Mouse (Mus musculus) adrenal gland, adult 18-20 months (tissue): ENCODE results near the gene Clock. TPM values are rescaled to one million over a fixed set of nuclear protein-coding genes. Genes with fewer than 3 reads are reported as not detected.
A peak's percentile ranks its signal among the peaks of the same experiment; 100 is the strongest.

ENCODE experiments used
- DNase-seq, 2 experiments: peaks; one replicate each; pipeline ENCODE4 v3.0.0; 2021 to 2022; ENCODE audit warnings: low spot score in 2 of 2
- total RNA-seq, 2 experiments: library from RNA; stranded (reverse); gene quantifications; 1 replicate in 1 of 2; 2 replicates in 1 of 2; pipeline ENCODE4 v1.2.3; 2021

The Clock gene
- total RNA-seq, 2 experiments from 2014 or later = 48.8 to 54.2 TPM

DNA sequence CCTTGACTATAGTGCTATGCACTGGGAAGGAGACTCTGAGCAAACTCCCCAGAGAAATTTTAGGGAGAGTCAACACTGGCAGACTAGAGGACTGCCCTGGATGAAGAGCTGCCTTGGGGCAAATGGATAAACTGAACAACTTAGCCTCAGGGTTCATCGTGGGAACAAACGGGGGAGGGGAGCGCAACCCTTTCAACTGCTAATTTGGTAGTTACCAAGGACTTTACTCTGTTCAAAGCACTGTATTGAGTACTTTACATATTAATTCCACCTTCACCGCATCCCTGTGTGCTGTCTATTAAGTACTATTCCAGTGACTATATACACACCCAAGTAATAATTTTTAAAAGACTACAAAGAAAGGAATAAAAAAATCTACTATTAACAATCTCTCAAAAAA lies 18.9 kb downstream of the Clock start:
- DNase-seq = no peak

DNA sequence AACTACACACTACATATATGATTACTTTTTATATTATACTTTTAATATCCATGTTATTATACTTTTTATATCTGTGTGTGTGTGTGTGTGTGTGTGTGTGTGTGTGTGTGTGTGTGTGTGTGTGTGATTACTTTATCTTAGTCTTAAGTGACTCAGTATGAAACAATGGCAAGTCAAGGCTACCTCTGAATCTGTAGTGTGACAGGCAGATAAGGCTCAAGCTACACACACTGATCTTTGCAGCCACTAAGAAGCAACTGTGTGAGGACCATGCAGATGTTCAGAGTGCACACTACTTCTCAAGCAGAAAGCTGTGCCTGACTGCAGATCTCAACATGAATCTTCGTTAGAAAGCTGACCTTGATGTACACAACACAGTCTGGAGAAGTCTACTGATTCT lies 20.7 kb downstream of the Clock start:
- no peak for DNase-seq

DNA sequence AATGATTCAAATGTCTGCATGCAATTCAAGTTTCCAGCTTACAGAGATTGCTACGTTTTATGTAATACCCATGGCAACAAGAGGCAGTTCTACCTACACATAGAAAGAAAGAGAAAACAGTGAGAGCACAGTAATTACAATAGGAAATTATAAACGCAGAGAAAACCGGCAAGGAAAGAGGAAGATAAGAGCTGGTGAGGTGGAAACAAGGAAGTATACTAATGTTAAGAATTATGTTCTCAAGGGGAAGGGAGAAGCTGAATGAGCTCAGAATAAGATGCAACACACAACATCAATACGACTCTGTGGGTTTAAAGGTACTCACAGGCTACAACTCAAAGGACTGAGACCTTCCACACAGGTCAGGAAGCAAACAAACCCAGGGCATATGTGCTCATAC lies 29.6 kb downstream of the Clock start:
- DNase-seq = no peak

DNA sequence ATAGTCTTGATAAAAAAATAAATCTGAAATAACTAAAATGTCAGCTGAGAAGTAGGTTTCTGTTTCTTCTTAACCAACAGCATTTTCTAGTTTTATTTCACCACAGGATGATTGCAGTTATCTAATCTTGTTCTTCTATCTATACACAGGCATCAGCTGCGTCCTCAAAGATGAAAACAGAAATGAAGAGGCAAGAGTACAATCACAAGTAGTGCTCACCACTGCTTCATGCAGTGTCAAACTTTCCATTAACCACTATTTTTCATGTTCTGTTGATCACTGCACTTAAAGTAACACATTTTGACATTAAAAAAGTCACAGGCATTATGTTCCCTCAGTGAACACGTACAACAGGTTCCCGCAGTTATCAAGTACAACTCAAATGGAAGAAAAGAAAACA lies 53.6 kb downstream of the Clock start:
- DNase-seq = no peak

DNA sequence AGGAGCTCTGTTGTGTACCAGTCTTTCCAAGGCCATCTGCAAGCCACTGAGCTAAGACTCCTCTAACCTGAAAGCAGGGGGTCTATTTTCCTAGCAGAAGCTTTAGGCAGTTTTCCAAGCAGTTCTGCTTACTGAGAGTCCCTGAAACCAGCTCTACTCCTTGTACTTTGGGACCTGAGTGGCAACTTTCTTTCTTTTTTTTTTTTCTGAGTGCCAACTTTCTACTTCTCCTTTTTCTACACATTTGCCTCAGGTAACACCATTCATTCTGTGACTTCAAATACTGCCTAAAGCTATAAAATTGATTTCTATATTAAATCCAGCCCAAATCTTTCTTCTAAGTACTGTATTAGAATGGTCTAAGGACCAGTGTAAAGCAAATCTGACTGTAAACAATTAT lies 58.1 kb downstream of the Clock start:
- no peak for DNase-seq

DNA sequence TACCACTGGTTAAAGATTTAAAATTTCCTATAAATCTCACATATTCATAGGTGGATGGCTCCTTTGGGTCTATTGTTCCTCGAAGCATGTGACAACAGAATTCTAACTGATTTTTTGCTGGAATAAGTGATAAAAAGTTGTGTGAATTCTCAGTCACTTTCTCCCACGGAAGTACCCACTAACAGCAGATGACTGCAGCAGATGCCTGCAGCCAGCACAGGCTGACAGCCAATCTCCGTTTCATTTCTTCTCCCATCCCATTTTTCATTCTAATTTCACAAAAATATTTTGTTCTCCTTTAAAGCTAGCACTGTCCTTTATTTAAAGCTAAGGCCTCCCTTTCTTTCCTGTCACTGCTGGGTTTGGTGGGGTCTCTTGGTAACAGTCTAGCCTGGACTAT lies 59.2 kb downstream of the Clock start:
- DNase-seq = no peak

DNA sequence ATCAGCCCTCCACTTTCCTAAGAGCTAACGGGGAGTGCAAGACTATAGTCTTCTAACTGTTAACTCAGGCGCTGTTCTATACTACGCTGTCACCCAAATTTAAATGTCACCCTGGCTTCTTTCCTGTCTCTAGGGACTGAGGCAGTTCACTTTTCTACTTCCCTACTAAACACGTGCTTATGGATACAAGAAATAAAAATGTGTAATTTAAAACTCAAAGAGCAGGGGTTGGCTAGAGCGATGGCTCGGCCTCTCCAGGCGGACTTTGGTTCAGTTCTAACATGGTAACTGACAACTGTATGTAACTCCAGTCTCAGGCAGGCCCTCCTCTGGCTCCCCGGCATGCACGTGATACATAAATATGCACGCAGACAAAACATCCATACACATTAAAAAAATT lies 60.2 kb downstream of the Clock start:
- DNase-seq = no peak

DNA sequence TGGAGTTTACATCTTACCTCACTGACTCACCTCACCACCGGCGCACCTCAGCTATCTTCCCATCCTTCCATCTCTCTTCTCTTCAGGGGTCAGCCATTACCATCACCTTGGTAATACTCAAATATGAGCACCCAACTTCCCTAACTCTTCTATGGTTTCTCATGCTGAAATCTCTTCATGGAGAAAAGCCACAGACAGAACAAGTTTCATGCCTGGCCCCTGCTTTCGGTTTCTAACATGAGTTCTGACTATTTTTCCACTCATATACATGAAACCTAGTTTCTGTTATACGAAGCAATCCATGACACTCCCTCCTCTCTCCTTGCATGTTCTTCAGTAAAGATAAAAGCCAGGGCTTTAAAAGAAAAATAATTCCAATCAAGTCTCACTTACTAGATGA lies 60.7 kb downstream of the Clock start:
- no peak for DNase-seq

DNA sequence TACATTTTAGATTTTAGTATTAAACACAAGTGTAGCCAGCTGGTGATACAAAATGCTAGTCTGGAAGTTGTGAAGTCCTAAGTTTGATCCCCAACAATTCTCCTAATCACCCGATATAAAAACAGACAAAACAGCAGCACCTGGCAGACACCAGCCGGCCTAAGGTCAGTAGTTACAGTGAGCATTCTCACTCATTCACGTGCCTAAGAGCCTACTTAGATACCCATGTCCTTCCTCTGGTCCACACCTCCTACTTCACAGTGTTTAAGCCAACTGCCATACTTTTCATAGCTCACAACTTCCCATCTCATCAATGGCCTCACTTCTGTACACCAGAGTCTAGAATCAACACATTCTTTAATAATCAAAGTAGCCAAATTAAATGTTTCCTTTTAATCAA lies 61.3 kb downstream of the Clock start:
- no peak for DNase-seq

DNA sequence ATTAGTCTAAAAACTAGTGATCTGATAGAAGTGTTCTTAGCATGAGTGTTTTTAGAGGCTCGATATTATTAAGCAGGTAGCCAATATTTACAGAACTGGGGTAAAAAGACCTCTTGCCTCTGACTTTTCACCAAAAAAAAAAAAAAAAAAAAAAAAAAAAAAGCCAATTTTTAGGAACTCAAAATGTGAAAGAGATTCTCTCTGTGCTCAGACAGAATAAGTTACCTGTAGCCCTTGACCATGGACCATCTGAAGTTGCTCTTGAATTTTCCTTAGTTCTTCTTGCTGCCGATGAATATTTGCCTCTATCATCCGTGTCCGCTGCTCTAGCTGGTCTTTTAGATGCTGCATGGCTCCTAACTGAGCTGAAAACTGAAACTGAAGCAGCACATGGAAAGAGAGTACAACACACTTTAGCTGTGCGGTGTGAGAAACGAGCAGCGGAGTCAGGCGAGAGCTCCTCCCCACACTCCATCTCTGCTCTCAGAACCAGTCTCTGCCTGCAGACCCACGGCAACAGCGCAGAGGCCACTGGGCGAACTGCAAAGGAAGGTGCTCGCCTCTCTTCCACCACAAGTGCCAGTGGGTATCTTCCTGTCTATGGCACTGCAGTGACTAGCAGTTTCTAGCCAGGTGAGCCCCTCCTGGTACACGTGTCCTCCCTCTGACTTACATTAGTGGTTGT lies 73.3 kb downstream of the Clock start:
- no peak for DNase-seq

DNA sequence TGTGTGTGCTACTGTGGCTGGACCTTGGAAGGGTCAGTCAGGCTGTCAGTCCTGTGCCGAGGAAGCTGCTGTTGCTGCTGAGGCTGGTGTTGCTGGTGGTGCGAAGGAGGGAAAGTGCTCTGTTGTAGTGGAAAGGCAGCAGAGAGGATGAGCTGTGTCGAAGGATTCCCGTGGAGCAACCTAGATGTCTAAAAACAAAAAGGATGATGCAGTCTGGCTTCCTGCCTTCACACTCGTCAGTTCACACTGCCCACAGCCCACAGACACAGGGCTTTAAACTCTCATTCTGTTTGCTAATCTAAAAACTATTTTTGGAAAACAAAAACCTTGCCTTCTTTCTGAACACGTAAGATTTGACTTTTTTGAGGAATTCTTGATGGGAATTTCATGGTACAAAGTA lies 87.9 kb downstream of the Clock start:
- no peak for DNase-seq

DNA sequence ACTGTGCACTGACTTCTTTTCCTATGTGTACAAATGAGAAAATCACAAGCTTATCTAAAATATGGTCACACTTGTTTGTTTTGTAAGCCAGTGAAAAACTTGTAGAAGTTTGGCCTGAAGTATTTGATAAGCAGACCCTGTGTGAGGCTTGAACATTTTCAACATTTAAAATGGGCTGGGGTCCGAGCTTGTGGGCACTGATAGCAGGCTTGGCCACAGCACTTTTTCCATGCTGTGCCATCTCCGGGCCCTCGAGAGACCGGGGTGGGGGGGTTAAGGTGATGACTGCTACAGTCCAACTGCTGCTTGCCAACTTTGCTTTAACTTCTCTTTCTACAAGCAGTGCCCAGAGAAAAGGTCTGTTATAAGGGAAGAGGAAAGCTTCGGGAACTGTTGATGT lies 96.5 kb downstream of the Clock start:
- DNase-seq = no peak

DNA sequence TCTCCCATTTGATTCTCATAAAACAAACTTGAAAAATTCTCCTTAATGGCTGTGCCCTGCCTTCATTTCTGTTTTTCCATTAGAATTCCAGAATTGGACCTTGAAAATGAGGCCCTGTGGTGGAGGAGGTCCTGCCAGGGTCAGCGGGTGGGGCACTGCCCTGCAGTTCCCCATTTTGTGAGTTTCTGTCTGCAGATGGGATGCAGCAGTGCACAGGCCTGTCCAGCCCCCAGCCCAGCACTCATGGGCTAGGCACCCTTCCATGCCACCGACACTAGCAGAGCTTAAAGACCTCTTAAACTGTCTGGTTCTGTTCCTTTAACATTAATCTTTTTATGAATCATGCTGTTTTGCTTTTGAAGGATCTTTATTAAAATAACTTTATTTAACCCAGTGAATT lies 98.7 kb downstream of the Clock start:
- no peak for DNase-seq

DNA sequence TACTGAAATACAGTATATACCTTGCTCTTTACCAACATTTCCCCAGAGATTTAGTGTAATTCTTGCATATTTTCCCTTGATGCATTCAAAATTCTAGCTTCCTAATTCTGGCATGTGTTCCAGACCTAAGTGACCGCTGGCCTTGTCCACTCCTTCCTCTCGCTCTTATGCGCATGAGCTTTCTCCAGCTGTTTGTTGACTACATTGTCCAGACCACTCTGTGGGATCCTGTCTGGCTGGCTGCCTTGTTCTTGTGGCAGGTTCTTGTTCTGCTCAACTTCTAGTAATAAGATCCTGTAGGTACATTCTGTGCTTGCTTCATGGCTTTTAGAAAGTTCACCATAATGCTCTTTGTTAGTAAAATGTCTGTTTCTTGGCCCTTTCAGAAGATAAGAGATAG lies 101.4 kb downstream of the Clock start:
- DNase-seq = no peak

DNA sequence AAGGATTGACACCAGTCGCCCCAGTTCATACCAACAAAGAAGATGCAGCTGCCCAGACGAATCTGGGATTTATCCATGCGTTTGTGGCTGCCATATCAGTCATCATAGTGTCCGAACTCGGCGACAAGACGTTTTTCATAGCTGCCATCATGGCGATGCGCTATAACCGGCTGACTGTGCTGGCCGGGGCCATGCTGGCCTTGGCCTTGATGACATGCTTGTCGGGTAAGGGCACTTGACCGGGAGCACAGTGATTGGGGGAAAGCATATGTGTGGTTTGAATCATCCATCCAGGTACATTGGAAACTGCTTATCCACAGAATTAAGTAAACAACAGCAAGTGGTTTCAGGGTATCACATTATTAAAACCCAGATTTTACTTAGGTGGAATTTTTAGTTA lies 105.2 kb downstream of the Clock start:
- DNase-seq = no peak

DNA sequence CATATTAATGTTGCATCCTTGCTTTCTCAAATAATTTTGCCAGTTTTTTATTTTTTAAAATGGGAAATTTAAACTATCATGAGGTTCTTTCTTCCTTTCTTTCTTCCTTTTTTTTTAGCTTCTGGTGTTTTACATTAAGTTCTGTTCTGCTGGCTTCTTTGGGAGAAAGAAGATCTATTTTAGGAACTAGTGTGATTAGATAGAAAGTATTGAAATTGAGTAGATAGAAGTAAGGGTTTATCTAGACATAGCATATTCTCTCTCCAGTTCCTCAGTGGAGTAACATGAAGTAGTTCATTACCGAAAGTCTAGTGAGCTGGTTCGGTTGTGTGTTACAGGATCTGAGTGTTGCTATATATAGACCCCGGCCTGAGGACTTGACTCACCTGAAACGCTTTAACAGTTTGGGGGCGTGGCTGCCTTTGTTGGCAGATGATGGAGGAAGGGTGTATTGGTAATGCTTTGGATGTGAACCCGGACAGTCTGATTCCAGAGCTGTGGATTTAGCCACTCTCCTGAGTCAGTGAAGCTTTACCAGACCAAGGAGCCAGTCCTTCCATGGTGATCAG lies 110.1 kb downstream of the Clock start:
- DNase-seq = no peak

DNA sequence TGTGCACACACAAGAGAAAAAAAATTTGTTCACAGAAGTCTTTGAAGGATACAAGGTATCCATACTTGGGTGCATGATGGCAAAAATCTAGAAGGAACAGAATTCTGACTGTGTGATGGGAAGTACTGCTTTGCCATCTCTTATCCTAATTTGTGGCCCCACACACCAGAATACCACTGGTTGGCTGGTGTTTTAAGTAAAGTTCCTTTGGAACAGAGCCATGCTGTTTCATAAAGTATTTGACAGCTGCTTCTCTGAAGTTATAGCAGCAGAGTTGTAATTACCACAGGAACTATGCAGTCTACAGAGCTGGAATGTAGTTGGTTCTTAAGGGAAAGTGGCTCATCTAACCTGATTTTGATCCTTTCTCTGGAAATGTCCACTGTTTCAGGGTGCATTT lies 111.5 kb downstream of the Clock start:
- no peak for DNase-seq

DNA sequence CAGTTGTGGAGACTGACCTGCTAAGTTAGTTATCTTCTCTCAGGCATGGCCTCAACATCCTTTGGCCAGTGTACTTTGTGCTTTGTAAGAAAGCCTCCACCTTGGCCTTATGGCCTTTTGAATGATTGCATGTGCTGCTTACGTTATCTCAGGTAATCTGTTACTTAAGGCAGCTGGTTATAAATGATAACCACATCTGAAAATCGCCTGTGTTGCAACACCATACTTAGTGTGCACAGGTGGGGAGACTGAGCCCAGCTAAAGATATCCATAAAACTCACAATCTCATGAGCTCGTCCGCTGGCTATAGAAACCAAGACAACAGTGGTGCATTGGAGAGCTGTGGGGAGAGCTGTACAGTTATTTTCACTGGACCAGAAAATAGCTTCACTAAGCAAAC lies 114.0 kb downstream of the Clock start:
- no peak for DNase-seq

DNA sequence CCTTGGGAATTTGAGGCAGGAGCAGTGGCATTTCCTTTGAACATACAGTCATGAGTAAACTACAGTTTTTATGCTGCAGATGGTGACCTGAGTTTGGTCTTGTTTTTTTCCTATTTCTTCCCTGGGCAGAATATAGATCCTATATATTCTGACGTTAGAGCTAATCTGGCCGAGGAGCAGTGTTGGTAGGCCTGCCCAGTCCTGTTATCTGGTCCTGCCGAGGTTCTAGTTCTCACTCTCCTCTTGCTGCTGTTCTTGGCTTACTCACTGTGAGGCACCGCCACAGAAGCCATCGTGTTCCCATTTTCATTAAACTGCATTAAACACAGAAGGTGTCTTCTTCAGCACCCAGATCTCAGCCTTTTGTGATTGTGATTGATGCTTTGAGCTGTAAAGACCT lies 116.7 kb downstream of the Clock start:
- no peak for DNase-seq

DNA sequence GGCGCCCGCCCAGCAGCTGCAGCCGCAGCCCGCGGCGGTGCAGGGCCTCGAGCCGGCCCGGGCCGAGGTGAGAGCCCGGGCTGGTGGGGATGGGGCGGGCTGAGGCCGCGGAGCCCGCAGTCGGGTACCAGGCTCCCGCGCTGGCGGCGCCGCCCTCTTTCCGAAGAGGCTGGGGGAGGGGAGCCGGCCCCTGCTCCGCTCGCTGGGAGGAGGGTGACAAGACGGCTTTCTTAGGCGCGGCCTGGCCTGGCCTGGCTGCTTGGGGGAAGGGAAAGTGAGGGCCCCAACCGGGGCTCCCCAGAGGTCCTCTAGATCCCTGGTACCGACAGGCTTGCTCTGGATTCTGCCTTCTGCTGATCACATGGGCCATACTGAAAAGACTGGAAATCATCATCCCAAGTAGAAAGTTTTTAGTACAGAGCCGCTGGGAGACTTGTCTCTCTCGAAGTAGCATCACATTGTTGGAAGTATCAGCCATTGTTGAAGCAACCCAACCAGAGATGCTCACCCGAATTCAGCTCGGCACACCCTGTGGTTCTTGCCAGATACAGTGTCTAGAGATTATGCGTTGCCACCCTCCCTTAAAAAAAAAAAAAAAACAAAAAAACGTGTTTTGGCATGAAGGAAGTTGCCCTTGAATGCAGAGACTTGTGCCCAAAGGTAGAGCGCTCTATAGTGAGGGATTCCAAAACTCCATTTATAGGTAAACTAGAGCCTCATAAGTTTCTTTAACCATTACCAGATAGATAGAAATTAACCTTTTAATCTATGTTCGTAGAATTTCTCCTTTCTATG lies 120.1 kb downstream of the Clock start:
- DNase-seq = peak; percentile 70 to 73

DNA sequence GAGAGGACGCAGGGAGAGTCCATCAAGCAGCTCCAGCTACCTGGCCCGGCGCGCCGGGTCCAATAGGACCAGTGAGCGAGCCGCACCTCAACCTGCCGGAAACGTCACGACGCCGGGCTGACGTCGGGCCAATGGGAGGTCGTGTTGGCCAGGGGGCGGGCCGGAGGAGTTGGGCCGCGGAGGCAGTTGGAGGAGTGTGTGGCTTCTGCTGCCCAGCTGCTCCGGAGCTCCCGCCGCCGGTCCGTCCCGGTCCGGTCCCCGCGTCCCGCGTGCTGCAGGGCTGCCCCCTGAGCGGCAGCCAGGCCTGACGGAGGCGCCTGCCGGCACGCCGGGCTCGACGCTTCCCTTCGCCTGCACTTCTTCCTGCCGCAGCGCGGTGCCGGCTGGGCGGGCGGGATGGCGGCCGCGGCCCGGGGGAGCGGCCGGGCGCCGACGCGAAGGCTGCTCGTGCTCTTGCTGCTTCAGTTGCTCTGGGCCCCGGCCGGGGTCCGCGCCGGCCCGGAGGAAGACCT lies 120.8 kb downstream of the Clock start, which contains the start of gene Tmem165:
Gene Tmem165, plus strand, starts transcription at position 131 of the 512 bp plus-strand sequence.
- DNase-seq = peak; percentile 90 to 92

DNA sequence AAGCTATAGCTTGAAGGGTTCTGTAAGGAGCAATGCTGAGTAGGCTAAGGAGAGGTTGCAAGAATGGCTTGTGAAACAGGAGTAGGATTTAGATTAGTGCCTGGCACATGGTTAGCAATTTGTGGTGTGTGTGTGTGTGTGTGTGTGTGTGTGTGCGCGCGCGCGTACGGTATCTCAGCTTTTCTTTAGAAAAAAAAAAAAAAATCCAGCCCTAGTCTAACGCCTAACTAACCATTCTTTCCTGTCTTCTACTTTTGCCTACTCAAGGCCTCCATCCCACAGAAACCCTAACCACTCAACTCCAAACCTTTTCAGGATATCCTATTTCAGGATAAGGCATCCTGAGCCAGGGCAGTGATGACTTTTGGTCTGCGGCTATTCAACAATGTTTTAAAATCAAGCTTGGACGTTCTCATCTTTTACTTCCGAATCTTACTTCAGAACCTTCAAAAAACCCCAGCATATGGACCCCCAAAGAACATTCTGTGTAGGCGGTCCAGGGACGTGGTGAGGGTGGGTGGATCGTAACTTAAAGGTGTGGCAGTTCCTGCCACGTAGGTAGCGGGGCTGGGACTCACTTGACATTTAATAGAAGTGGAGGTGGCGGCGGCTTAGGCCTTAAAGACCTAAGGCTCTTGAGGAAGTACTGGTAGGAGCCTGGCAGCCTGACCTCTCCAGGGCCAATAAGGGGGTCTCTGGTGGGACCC lies 121.4 kb downstream of the Clock start:
- DNase-seq = no peak
